Mouse (Mus musculus) gastrocnemius, postnatal 25 days (tissue): ENCODE measurements around the gene Nvl. TPM values are rescaled to one million over a fixed set of nuclear protein-coding genes. Genes with fewer than 3 reads are reported as not detected.

Source experiments
- DNase-seq: peaks from one replicate; pipeline ENCODE4 v3.0.0; 2022
- long read RNA-seq, 2 experiments: library from polyadenylated mRNA; stranded (forward); transcript quantifications; one replicate each; pipeline ENCODE4 v2.0.0; 2021
- total RNA-seq, 2 experiments: library from RNA; stranded (reverse); gene quantifications; 1 replicate in 1 of 2; 2 replicates in 1 of 2; pipeline ENCODE4 v1.2.3; 2021

The Nvl gene
- total RNA-seq = 1 to 10 TPM; 8.3 to 8.5 TPM
- long read RNA-seq, experiment 1, full-length matches to known transcripts = 1 of 12 reads
- long read RNA-seq, experiment 1, partial matches to known transcripts = 1 of 12 reads
- long read RNA-seq, experiment 1, other reads (novel, unspliced or antisense) = 10 of 12 reads
- long read RNA-seq, experiment 2, full-length matches to known transcripts = 6 of 17 reads
- long read RNA-seq, experiment 2, partial matches to known transcripts = 1 of 17 reads
- long read RNA-seq, experiment 2, other reads (novel, unspliced or antisense) = 10 of 17 reads

DNA sequence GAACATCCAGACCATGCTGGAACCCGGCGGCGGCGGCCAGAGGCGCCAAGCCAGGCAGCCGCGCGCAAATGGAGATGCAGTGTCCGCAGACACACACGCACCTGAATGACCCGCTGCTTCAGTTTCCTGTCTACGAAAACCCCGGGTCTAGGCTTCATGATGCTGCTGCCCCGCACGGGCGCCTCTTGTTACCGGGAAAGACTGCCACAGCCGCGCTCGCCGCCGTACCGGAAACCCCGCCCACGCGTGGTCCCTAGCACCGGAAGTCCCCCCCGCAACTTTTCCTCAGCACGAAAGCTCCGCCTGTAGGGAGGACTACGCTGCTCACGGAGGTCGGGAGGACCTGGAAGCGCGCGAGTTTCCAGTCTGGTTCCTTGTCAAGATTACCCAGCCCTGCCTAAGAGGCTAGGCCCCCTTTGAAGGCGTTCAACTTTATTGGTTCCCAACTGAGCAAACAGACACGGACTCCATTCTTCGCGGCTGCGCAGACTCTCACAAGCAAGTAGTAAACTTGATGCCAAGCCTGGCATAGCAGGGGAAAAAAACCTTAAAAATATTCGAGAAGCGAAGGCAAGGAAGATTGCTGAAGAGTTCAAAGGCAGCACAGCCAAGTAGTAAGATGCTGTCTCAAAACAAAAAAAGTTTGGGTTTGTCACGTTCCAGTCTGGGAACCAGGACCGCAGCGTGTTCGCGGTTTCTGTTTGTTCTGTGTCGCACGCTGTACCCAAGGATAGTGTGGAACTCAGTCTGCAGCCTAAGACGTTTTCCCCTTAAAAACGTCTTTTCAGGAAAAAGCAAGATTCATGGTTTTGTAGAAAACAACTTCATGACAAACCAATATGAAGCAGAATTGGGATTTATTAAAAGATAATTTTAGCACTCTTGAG, at the start of gene Nvl, which contains the start of gene Cnih4:
Gene Nvl, minus strand, starts transcription at position 255 of the 887 bp plus-strand sequence.
Gene Cnih4, plus strand, starts transcription at position 744 of the 887 bp plus-strand sequence.
- DNase-seq = peak; percentile 91

DNA sequence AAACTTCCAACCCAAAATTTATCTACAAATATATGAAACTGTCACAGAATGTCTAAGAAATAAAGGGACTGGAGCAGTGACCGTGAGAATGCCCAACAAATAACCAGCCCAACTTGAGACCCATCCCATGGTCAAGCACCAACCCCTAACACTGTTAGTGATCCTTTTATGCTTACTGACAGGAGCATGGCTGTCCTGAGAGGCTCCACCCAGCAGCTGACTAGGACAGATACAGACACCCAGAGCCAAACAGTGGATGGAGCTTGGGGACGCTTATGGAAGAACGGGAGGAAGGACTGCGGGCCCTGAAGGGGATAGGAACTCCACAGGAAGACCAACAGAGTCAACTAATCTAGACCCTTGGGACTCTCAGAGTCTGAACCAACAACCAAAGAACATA, 44.9 kb upstream of the Nvl start:
- DNase-seq = no peak

DNA sequence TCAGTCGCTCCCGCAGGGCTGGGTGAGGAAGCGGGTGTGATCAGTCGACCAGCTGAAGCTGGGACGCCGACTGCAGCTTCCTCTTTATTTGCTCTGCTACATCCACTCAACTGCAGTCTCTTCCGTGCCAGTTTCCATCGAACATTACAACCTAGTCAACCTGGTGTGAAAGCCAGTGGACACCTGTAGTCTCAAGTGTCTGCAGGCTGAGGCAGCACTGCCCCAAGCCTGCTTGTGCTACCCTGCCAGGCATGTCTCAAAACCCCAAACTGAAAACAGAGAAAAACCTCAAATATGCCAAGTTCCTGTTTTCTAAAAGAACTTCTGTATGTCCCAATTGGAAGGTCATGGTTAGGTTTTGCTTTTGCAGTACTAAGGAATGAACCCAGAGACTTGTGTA, 26.2 kb upstream of the Nvl start:
- no peak for DNase-seq

DNA sequence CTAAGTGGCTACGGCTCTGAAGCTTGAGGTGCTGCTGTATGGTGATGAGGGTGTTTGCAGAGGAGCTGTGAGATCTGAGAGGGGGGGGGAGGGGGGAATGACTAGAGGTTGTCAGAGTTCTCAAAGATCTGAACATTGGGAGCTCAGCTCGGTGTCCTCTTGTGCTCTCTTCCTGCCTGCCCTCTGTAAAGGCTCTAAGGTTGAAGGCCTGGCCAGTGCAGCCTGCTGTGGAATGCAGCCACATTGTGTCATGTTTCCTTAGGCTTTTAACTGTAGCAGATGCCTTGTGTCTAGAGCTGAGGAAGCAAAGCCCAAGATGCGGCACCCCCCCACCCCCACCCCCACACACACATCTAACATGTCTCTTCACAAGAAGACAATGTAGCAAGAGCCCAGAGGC, 24.4 kb upstream of the Nvl start:
- no peak for DNase-seq

DNA sequence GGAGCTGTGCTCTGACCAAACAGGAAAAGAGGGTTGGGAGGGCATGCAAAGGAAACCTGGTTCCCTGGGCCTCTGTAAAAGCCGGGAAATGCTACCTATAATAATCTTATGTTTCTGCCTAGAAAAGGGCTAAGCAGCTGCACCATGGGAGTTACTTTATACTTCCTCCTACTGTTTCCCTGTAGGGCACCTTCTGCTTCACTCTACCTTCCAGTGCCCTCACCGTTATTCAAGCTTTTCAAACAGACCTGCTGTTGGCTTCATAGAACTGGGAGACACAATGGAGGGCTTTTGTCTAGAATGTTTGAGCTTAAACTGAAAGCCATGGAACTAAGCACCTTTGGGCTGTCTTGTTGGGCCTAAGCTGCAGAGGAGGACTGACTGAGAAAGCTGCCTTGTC, 23.8 kb upstream of the Nvl start:
- DNase-seq = no peak

DNA sequence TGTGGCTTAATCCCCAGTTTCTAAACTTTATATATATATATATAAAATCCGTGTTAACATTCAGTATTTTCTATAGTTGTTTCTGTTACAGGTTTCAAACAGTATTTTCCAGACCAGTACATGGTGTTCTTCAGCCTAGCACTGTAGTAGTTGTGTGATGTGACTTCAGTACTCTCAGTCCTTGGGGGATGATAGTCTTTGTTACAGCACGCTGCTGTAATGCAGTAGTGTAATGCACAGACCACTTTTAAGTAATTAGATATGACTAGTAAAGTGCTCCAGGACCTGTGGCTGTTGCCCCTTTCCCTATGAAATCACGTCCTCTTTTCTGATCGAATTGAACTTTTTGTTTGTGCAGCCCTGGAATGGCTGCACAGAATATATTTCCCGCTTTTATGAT, 7.5 kb upstream of the Nvl start:
- DNase-seq = no peak

DNA sequence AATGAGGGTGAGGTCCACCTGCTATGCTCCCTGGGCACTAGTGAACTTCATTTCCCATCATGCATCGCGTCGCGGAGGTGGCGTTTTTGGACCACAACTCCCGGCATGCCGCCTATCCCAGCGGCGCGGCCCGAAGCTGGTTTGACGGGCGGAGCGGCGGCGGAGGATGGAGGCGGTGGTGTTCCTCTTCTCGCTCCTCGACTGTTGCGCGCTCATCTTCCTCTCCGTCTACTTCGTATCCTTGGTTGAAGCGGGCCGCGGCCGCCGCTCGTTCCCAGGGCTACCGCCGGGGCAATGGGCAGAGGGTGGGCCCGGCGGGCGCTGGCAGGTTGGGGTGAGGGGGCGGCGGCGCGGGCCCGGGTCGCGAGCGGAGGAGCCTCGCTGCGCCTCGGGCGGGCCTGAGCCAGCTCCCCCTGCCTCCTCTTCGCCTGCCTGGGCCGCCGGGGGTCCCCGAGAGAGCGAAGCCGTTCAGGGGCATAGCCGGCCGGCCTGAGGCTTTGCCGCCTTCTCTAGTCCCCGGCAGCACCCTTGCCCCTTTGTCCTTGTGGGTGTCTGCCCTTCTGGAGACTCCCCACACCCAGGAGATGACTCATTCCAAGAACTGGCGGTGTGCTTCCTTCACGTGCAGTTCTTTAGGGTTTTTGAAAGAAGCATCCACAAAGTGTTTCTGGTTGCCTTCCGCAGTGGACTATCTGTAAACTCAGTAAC, 7.0 kb upstream of the Nvl start:
- peak; percentile 82 for DNase-seq

DNA sequence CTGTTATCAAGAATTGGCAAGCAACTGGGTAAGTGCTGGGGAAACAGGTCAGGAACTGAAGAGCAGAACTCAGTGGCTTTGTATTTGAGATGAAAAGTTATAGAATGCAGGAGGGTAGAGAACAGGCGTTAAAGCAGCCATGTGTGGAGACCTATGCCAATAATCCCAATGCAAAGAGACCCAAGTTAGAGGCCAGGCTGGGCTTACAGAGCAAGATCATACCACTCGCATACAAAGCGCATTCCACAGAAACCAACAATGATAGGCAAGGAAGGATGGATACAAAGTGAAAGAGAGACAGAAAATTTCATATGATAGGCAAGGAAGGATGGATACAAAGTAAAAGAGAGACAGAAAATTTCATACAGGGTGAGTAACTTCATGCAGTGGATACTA, 6.4 kb upstream of the Nvl start:
- no peak for DNase-seq

DNA sequence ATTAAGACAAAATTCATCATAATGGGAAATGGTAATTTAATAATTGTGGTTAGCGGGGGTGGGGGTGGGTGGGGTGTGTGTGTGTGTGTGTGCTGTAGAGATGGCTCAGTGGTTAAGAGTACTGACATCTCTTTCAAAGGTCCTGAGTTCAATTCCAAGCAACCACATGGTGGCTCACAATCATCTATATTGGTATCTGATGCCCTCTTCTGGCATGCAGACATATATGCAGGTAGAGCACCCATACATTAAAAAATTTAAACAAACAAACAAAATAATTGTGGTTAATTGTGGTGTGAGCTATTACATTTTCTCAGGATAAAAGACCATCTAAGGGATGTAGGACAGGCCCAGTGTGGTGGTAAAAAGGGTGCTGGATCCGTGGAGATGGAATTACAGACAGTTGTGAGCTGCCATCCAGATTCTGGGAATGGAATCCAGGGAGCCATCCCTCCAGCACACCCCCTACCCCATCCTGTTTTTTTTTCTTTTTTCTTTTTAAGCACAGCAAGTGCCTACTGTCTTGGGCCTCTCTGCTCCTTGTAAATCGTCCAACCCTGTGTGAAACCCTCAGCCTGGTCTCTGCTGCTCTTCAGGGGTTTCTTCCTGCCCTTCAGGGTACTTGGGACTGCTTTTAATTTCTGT, 5.5 kb upstream of the Nvl start:
- DNase-seq = no peak

DNA sequence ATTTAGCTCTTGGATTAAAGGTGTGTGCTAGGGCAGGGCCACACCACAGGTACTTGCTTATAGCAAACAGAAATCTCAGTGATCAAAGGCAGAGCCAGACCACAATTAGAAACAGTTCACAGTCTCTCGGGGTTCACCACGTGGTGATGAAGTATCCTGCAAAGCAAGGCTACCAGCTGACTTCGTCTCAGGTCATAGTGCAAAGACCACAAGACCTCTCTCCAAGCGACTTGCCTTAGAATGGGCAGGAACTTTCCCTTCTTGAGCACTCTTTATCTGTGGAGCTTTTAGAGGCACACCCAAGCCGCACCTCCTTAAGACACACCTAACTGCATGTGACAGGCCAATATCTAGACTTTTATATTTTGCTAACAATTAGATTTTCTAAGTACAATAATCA, 4.5 kb upstream of the Nvl start:
- DNase-seq = no peak

DNA sequence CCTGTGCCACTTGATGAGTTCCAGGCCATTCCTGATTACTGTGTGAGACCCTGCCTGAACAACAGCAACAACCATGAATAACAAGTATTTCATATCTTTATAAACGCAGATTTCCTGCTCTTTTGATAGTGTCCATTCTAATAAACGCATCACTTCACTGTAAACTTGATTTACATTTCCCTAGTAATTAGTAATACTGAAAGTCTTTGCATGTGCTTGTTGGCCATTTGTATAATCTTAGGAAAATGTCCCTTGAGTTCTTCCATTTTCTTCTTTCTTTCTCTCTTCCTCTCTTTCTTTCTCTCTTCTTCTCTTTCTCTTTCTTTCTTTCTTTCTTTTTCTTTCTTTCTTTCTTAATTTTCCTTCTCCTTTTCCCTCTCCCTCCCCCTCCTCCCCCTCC, 2.2 kb upstream of the Nvl start:
- no peak for DNase-seq

DNA sequence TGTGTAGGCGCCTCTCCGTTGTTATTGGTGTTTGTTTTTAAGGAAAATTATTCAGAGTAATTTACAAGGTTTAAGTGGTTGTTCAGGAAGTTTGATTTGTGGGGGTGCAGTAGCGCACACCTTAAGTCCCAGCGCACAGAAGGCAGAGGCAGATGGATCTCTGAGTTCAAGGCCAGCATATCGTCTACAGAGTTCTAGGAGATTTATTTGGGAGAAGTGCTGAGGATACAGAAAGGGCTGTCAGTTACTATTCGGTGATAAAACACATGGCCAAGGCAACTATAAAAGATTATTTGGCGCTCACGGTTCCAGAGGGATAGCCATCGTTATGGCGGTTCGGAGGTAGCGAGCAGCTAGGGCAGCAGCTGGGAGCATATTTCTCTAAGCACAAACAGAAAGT, 962 bp upstream of the Nvl start:
- no peak for DNase-seq

DNA sequence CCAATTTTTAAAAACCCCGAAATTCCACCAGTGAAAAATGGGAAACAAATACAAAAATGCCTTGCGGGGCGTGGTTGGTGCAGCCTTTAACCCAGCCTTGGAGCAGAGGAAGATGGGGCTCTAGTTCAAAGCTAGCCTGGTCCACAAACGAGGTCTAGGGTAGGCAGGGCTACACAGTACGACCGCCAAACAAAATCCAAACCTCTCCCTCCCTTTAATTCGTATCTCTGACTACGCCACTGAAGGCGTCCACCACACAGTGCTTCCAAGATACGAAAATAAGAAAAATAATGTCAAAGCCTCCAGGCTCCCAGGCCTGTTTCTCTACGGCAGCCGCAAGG, 425 bp downstream of the Nvl start:
- no peak for DNase-seq

DNA sequence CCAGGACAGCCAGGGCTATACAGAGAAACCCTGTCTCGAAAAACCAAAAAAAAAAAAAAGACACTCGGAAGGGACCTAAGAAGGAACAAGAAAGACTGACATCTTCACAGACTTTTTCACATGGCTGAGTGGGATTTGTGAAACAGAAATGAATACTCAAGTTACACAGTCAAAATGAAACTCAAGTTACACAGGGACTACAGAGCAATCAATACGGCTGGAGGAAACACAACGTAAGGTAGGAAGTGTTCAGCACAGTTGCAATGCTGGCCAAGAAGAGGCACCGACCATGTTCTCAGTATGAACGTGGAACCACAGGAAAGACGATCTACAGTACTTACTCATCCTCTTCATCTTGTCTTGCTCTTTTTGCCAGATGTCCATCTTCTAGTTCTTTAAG, 5.3 kb downstream of the Nvl start:
- DNase-seq = no peak

DNA sequence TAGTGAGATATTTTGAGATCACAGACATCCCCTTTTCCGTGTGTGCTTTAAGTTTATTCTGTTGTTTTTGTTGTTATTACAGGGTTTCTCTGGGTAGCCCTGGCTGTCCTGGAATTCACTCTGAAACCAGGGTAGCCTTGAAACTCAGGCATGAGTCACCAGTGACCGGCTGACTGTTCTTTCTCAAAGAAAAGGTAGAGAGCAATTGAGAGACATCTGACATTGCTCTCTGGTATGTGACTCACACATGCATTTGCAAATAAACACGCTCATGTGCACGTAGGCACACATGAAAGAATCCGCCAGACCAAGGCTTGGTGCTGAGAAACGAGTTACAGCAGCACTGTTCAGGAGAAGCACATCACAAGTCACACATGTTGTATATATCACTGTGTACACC, 12.1 kb downstream of the Nvl start:
- DNase-seq = no peak

DNA sequence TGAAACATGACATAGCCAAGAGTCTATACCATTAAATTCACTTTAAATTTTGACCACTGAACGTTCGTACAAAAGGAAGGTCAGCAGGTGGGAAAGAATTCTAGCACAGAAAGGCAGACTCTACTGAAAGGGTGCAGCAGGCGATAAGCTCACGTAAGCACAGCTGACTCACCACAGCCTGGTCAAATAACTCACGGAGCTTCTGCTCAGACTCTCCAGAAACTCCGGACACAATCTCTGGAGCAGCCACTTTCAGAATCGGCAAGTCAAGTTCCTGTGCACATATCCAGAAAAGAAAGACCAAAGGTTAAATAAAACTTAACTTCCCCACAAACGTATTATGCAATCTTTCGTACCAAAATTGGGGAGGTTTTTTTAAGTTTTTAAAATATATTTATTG, 17.2 kb downstream of the Nvl start:
- DNase-seq = no peak

DNA sequence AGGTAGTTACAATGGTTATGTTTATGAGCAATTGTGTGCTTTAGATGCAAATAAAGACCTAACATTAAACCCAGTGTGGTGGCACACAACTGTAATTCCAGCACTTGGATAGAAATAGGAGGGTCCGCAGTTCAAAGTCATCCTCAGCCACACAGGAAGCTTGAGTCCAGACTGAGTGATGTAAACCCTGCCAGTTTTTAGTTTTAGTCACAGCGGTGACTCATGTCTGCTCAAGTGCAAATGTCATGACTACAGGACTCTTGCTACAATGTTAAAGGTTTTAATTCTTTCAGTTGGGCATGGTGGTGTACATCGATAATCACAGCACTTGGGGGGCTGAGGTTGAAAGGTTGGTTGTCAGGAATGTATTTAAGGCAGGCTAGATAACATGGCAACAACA, 18.1 kb downstream of the Nvl start:
- no peak for DNase-seq

DNA sequence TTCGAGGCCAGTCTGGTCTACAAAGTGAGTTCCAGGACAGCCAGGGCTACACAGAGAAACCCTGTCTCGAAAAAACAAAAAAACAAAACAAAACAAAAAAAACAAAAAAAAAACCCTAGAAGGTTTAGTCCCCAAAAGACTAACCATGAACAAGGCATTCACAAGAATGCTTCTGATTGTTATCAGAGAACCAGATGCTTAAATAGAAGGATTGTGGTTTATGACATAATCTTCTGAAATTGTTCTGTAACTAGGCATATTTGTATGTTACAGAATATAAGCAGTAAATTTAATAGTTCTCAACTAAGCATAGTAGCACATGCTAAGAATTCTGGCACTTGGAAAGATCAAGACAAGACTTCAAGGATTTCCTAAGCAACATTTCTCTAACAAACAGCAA, 19.9 kb downstream of the Nvl start:
- DNase-seq = no peak

DNA sequence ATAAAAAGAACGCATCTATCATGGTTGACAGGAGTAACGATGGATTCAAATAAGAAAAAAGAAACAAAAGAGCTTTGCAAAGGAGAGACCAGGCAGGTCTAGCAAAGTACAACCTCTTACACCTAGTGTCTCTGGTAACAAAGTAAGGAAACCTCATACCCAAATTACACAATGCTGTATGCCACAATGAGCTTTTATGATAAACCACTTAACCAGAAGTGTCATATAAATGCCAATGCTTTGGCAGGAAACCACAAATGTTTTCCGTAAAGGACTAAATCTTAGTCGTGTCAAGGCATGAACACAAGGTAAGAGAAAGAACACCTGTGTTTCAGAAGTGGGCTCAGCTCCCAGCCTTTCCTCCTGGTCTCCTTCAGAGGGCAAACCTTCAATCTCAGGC, 26.9 kb downstream of the Nvl start:
- no peak for DNase-seq

DNA sequence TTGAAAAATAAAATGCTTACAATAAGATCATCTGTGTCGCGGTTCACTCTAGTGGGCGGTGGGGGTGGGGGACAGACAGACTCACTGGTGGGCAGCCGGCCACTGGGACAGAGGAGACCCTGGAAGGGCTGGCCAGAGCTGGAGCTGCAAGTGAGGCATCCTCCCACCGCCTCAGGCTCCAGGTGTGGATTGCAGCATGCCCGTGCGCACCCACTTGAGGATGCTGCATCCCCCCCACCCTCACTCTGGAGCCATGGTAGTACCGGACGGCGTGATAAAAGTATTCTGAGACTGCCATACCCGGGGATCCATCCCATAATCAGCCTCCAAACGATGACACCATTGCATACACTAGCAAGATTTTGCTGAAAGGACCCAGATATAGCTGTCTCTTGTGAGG, 54.0 kb downstream of the Nvl start:
- no peak for DNase-seq

DNA sequence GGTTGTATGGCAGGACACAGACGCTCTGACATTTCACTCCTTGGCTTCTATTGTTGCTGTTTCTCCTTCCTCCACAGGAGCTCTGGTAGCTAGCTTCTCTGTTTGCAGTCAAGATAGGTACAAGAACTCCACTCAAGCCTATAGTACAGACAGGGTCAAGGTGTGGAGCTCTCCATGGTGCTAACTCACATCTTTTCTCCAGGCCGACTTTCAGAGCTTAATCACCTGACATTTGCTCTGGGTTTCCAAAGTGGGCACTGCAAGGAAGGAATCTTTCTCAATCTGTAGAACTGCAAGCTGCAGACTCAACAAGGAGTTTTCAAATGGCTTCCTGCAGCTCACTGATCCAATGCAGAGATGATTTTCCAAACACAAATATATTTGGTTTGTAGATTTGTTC, 60.0 kb downstream of the Nvl start:
- DNase-seq = no peak

DNA sequence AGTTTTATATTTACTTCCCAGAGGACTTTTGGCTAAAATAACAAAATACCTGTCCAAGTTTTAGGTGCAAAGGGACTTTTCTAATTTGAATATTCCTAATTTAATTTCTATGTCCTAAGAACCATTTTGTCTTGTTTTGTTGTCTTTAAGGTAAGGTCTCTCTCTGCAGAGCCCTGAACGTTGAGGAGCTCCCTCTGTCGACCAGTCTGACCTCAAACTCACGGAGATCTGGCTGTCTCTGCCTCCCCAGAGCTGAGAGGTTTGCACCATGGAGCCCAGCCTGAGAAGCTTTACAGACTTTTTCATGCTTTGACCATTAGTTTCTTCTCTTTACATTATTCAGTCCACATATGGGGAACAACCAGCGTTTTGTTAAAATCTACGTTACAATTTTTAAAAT, 70.9 kb downstream of the Nvl start:
- no peak for DNase-seq

DNA sequence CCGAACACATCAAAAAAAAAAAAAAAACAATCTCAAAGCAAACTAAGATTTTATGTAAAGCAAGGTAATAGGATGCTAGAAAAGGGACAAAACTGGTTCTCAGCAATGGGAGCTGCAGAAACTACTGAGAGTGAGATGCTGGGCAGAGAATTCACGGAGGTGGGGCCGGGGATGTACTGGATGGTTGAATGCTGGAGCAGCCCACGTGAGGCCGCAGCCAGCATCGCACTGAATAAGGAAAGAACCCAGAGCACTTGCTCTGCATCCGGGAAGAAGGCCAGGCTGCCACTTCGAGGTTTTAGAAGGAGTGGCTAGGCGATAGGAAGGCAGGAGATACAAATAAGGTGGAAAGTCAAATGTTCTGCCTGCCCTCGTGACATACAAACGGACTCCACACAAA, 74.3 kb downstream of the Nvl start:
- DNase-seq = no peak
